Mouse (Mus musculus): ENCODE measurements at regions not wholly inside any gene's neighbourhood (a gene's known extent, or its start where the extent isn't known, plus 50 kb on each side); places are given as distances from the start of the nearest gene placed in this dataset.

DNA sequence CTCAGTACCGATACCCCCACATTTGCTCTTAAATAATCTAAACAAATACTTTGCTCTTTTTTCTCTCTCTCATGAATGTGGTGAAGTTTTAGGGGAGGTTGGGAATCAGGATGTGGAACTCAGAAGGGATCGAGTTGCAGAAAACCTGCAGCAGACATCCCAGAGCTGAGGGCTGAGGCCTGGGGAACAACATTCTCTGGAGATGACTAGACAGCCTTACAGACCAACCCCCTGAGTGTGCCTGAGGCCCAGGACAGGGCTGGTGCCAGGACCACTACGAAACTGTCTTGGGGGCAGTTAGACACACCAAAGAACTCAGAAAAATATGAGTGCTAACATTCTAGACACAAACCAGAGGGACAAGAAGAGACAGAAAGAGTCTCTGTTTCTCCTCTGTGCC, 83.4 kb downstream of the Setd4 start:
- TF ChIP-seq CTCF (IDR thresholded peaks at IDR 0.05; ENCODE audit: low read depth) (no peak), EP300 (IDR thresholded peaks at IDR 0.05; ENCODE audit: low read depth) (no peak)
